Mouse (Mus musculus): ENCODE measurements around the gene Gab3.
"Not testable (repeated sequence)": the region's sequence is repeated elsewhere in the genome, so short reads cannot be mapped to it uniquely, and the experiment has no call there.

DNA sequence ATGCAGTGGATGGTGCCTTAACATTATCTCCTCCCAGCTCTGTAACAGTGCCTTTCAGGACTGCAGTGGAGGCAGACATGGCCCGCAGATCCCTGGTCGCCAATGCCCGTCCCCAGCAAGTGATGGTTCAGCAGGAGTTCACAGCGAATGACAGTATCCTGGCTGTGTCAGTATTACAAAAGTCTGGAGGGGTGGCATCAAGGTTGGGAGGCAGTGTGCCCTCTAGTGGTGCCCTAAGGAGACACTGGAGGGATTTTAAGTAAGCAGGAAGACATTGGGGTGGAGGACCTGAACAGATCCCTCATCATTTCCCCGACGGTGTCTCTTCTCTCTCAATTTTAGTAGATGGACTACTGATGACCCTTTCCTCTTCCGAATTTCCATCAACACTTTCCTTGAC lies 126.1 kb downstream of the Gab3 start:
- TF ChIP-seq CTCF (IDR thresholded peaks at IDR 0.05; ENCODE audit: control insufficient read depth, insufficient read depth, insufficient replicate concordance, low read depth, low read length); POLR2A (IDR thresholded peaks at IDR 0.05; ENCODE audit: control insufficient read depth, low read depth, low read length): not testable (repeated sequence)
